Mouse (Mus musculus): Measurements from ENCODE around the gene Gm10570. TPM values are rescaled to one million over a fixed set of nuclear protein-coding genes. Genes with fewer than 3 reads are reported as not detected.
A peak's percentile ranks its signal among the peaks of the same experiment; 100 is the strongest.

Gene Gm10570
- total RNA-seq (2021), result not detected
- long read RNA-seq, experiment 1, partial matches to known transcripts, result 0 of 1 reads
- long read RNA-seq, experiment 1, other reads (novel, unspliced or antisense), result 0 of 1 reads
- long read RNA-seq, experiment 2, partial matches to known transcripts, result 0 of 1 reads
- long read RNA-seq, experiment 2, other reads (novel, unspliced or antisense), result 1 of 1 reads

- intact Hi-C loops (cut with DNase I; ENCODE audit: low total_unique reads), result no loop called here
- DNase-seq, result peak; percentile 68
Measured at GRCm38 (mm10) chr4:130308231-130309081, at the start of gene Gm10570, which contains the start of gene Fabp3. Gm10570 (minus strand) TSS chr4:130308674. Fabp3 (plus strand) TSS chr4:130308595.

- intact Hi-C loops (cut with DNase I; ENCODE audit: low total_unique reads), result no loop called here
- DNase-seq, result no peak
Measured at GRCm38 (mm10) chr4:130357946-130358345, 49.5 kb upstream of the Gm10570 start.

GRCm38 (mm10) chr4:130352588-130352987, 44.1 kb upstream of the Gm10570 start:
- intact Hi-C loops (cut with DNase I; ENCODE audit: low total_unique reads), result no loop called here
- no peak for DNase-seq

- DNase-seq, result no peak
- intact Hi-C loops (cut with DNase I; ENCODE audit: low total_unique reads), result no loop called here
Measured at GRCm38 (mm10) chr4:130350690-130351422, 42.4 kb upstream of the Gm10570 start.

- DNase-seq, result no peak
- intact Hi-C loops (cut with DNase I; ENCODE audit: low total_unique reads), result no loop called here
Measured at GRCm38 (mm10) chr4:130349666-130350065, 41.2 kb upstream of the Gm10570 start.

- intact Hi-C loops (cut with DNase I; ENCODE audit: low total_unique reads), result no loop called here
- DNase-seq, result peak; percentile 46
Measured at GRCm38 (mm10) chr4:130341691-130342090, 33.2 kb upstream of the Gm10570 start.

GRCm38 (mm10) chr4:130335867-130336266, 27.4 kb upstream of the Gm10570 start:
- DNase-seq, result no peak
- intact Hi-C loops (cut with DNase I; ENCODE audit: low total_unique reads), result no loop called here

GRCm38 (mm10) chr4:130327366-130327765, 18.9 kb upstream of the Gm10570 start:
- intact Hi-C loops (cut with DNase I; ENCODE audit: low total_unique reads), result no loop called here
- DNase-seq, result no peak

GRCm38 (mm10) chr4:130325446-130325845, 17.0 kb upstream of the Gm10570 start:
- no peak for DNase-seq
- intact Hi-C loops (cut with DNase I; ENCODE audit: low total_unique reads), result no loop called here

- DNase-seq, result no peak
Measured at GRCm38 (mm10) chr4:130323607-130324006, 15.1 kb upstream of the Gm10570 start.

GRCm38 (mm10) chr4:130323165-130323564, 14.7 kb upstream of the Gm10570 start:
- intact Hi-C loops (cut with DNase I; ENCODE audit: low total_unique reads), result no loop called here
- no peak for DNase-seq

More at GRCm38 (mm10) chr4:130323607-130324006, 15.1 kb upstream of the Gm10570 start:
- intact Hi-C loops (cut with DNase I; ENCODE audit: low total_unique reads), result no loop called here

- intact Hi-C loops (cut with DNase I; ENCODE audit: low total_unique reads), result no loop called here
- DNase-seq, result no peak
Measured at GRCm38 (mm10) chr4:130322567-130322966, 14.1 kb upstream of the Gm10570 start.

- intact Hi-C loops (cut with DNase I; ENCODE audit: low total_unique reads), result no loop called here
- no peak for DNase-seq
Measured at GRCm38 (mm10) chr4:130321640-130322039, 13.2 kb upstream of the Gm10570 start.

GRCm38 (mm10) chr4:130319564-130319963, 11.1 kb upstream of the Gm10570 start:
- intact Hi-C loops (cut with DNase I; ENCODE audit: low total_unique reads), result no loop called here
- DNase-seq, result no peak

- no peak for DNase-seq
- intact Hi-C loops (cut with DNase I; ENCODE audit: low total_unique reads), result no loop called here
Measured at GRCm38 (mm10) chr4:130318122-130318521, 9.6 kb upstream of the Gm10570 start.

- no peak for DNase-seq
- intact Hi-C loops (cut with DNase I; ENCODE audit: low total_unique reads), result no loop called here
Measured at GRCm38 (mm10) chr4:130316691-130317090, 8.2 kb upstream of the Gm10570 start.

GRCm38 (mm10) chr4:130315771-130316527, 7.5 kb upstream of the Gm10570 start:
- DNase-seq, result no peak
- intact Hi-C loops (cut with DNase I; ENCODE audit: low total_unique reads), result no loop called here

- no peak for DNase-seq
- intact Hi-C loops (cut with DNase I; ENCODE audit: low total_unique reads), result no loop called here
Measured at GRCm38 (mm10) chr4:130313552-130313951, 5.1 kb upstream of the Gm10570 start.

- no peak for DNase-seq
- intact Hi-C loops (cut with DNase I; ENCODE audit: low total_unique reads), result no loop called here
Measured at GRCm38 (mm10) chr4:130312526-130312925, 4.1 kb upstream of the Gm10570 start.

GRCm38 (mm10) chr4:130309254-130309653, 780 bp upstream of the Gm10570 start:
- no peak for DNase-seq
- intact Hi-C loops (cut with DNase I; ENCODE audit: low total_unique reads), result no loop called here

Data from gastrocnemius, postnatal 14 days (tissue).